Mouse (Mus musculus) neural tube, embryonic 11.5 days (tissue): ENCODE data around the gene Eif3d. TPM values are rescaled to one million over a fixed set of nuclear protein-coding genes. Genes with fewer than 3 reads are reported as not detected.

Experiments
- polyA plus RNA-seq: library from polyadenylated mRNA; unstranded; fragments of >200 nt; fragmentation: Nextera tagmentation; extraction: Ambion mirVana; gene quantifications from 2 replicates; pipeline ENCODE4 v1.2.1, GENCODE M21; 2014

Gene Eif3d
- polyA plus RNA-seq, 1 experiment from 2014 or later = 243 TPM

Other genes starting within 250 kb of the Eif3d start
- not detected in 2 replicates for gene Apol9b, start 241.8 kb downstream of the Eif3d start, polyA plus RNA-seq
- gene Apol8, start 213.8 kb downstream of the Eif3d start, polyA plus RNA-seq = 0.08 TPM in 1 of 2 replicates, not detected in the other
- 24.5 and 25.3 TPM in 2 replicates for gene Myh9, start 128.6 kb downstream of the Eif3d start, polyA plus RNA-seq
- 262 and 277 TPM in 2 replicates for gene Txn2, start 41.8 kb downstream of the Eif3d start, polyA plus RNA-seq
- gene Foxred2, start 14.1 kb downstream of the Eif3d start, polyA plus RNA-seq = 4.1 and 5.7 TPM in 2 replicates
- 1.4 and 1.7 TPM in 2 replicates for gene Cacng2, start 149.2 kb upstream of the Eif3d start, polyA plus RNA-seq
- gene Ift27, start 203.3 kb upstream of the Eif3d start, polyA plus RNA-seq = 115 and 119 TPM in 2 replicates
- gene Pvalb, start 235.6 kb upstream of the Eif3d start, polyA plus RNA-seq = 0.26 TPM in 1 of 2 replicates, not detected in the other